Mouse (Mus musculus) cerebellum, adult 2 months (tissue): ENCODE results near the gene Thra.

ENCODE experiments used
- CTCF ChIP-seq: fragments of 200-500 bp; IDR thresholded peaks from 2 replicates; pipeline ENCODE4 v1.5.1; 2011; ENCODE audit warnings: low read depth, mild to moderate bottlenecking, control low read depth, low read length, moderate library complexity, borderline replicate concordance; ENCODE audit not compliant: insufficient read depth
- POLR2A ChIP-seq: fragments of 200-500 bp; IDR thresholded peaks from 2 replicates; pipeline ENCODE4 v1.6.1; 2011; ENCODE audit warnings: low read length, control low read depth, borderline replicate concordance; ENCODE audit not compliant: insufficient read depth

GRCm38 (mm10) chr11:98711046-98711434 lies 29.4 kb upstream of the Thra start:
- TF ChIP-seq POLR2A = no peak
- TF ChIP-seq CTCF = no peak
